Mouse (Mus musculus) forebrain, postnatal 0 days (tissue): ENCODE measurements around the gene Orc5. TPM values are rescaled to one million over a fixed set of nuclear protein-coding genes. Genes with fewer than 3 reads are reported as not detected.

Experiments
- ATAC-seq: fragments of 200-750 bp; cut with Nextera tagmentation; 2 replicates; pipeline ENCODE4 v1.8.0; 2017; ENCODE audit warnings: mild to moderate bottlenecking, moderate library complexity
- DNase-seq: peaks from one replicate; pipeline ENCODE4 v3.0.0-alpha.2; 2015
- H3K27ac ChIP-seq: fragments of 300-500 bp; sonication (generic); 2 replicates; pipeline ENCODE4 v1.5.1; 2014; ENCODE audit warnings: low read depth, mild to moderate bottlenecking, antibody characterized with exemption, low read length, moderate library complexity, mixed read lengths
- H3K27me3 ChIP-seq: fragments of 300-500 bp; sonication (generic); 2 replicates; pipeline ENCODE4 v1.6.1; 2014; ENCODE audit warnings: mild to moderate bottlenecking, low read length, mixed read lengths; ENCODE audit not compliant: insufficient read depth
- H3K36me3 ChIP-seq: fragments of 300-500 bp; sonication (generic); 2 replicates; pipeline ENCODE4 v1.6.1; 2014; ENCODE audit warnings: mild to moderate bottlenecking, moderate library complexity; ENCODE audit not compliant: insufficient read depth
- H3K4me1 ChIP-seq: fragments of 300-500 bp; sonication (generic); 2 replicates; pipeline ENCODE4 v1.6.1; 2014; ENCODE audit warnings: antibody characterized with exemption; ENCODE audit not compliant: insufficient read depth
- H3K4me2 ChIP-seq: fragments of 300-500 bp; sonication (generic); 2 replicates; pipeline ENCODE4 v1.6.1; 2014; ENCODE audit warnings: low read depth, mild to moderate bottlenecking, moderate library complexity
- H3K4me3 ChIP-seq: fragments of 300-500 bp; sonication (generic); 2 replicates; pipeline ENCODE4 v1.5.1; 2014; ENCODE audit warnings: low read depth, low read length, mixed read lengths
- H3K9ac ChIP-seq: fragments of 300-500 bp; sonication (generic); 2 replicates; pipeline ENCODE4 v1.6.1; 2014; ENCODE audit warnings: mild to moderate bottlenecking
- H3K9me3 ChIP-seq: fragments of 300-500 bp; sonication (generic); 2 replicates; pipeline ENCODE4 v1.6.1; 2016; ENCODE audit warnings: low read length
- CTCF ChIP-seq: sonication (generic); IDR thresholded peaks from 2 replicates; pipeline ENCODE4 v1.5.1; 2016; ENCODE audit warnings: antibody characterized with exemption, control low read depth, low read depth
- WGBS: fragments of 180-500 bp; shearing (Covaris S2); extraction: QIAGEN DNeasy Blood & Tissue Kit; methylation state at CpG from one replicate; pipeline ENCODE4 v1.1.7; 2014; 5-methylcytosine and 5-hydroxymethylcytosine counted together
- polyA plus RNA-seq: library from polyadenylated mRNA; unstranded; fragments of >200 nt; fragmentation: Nextera tagmentation; extraction: Ambion mirVana; gene quantifications from 2 replicates; pipeline ENCODE4 v1.2.1, GENCODE M21; 2015
- total RNA-seq: library from RNA; depleted of rRNA; stranded (reverse); fragments of >200 nt; gene quantifications from 2 replicates; pipeline ENCODE4 v1.2.3, GENCODE M21; 2014; rRNA removed

Gene Orc5
- 30.2 and 36.6 TPM in 2 replicates for total RNA-seq
- polyA plus RNA-seq = 29.1 and 34.7 TPM in 2 replicates

GRCm38 (mm10) chr5:22550033-22550551, at the start of gene Orc5:
Gene Orc5, minus strand, starts transcription at chr5:22550429.
- no peaks in the 10 kb centered on the region for H3K9me3 ChIP-seq
- peak within 1 kb of the TSS; percentile 48 for H3K4me3 ChIP-seq
- peak within 1 kb of the TSS; percentile 71 for H3K27ac ChIP-seq
- ATAC-seq (peak; percentile 100), DNase-seq (peak; percentile 96)
- peaks cover 4% of the 10 kb centered on the region; the same call in 1 of the 2 replicates for H3K4me1 ChIP-seq
- TF ChIP-seq CTCF = peak; percentile 42; the same call in 1 of the 2 replicates
- WGBS = 2% methylated on average over 31 of the region's 31 CpGs
- no peaks in the 10 kb centered on the region for H3K27me3 ChIP-seq
- peak within 1 kb of the TSS; percentile 60 for H3K9ac ChIP-seq
- peak within 1 kb of the TSS; percentile 71 for H3K4me2 ChIP-seq
- peaks cover 13% of the 10 kb centered on the region for H3K36me3 ChIP-seq

GRCm38 (mm10) chr5:22596981-22597380, 46.8 kb upstream of the Orc5 start:
- DNase-seq (no peak), ATAC-seq (no peak)
- no peaks in the 10 kb centered on the region for H3K9me3 ChIP-seq
- WGBS = 97% methylated on average over 4 of the region's 4 CpGs
- H3K4me1 ChIP-seq = no peaks in the 10 kb centered on the region
- H3K36me3 ChIP-seq = no peaks in the 10 kb centered on the region
- H3K27me3 ChIP-seq = no peaks in the 10 kb centered on the region
- TF ChIP-seq CTCF = no peak
- no peak overlapping the region for H3K27ac ChIP-seq
- no peak overlapping the region for H3K9ac ChIP-seq
- H3K4me3 ChIP-seq = no peak overlapping the region
- H3K4me2 ChIP-seq = no peak overlapping the region

- H3K27me3 ChIP-seq = no peaks in the 10 kb centered on the region
- no peak overlapping the region for H3K4me2 ChIP-seq
- TF ChIP-seq CTCF = no peak
- H3K9me3 ChIP-seq = no peaks in the 10 kb centered on the region
- no peak for ATAC-seq
- no peak overlapping the region for H3K4me3 ChIP-seq
- no peak overlapping the region for H3K9ac ChIP-seq
- DNase-seq = no peak
- no peaks in the 10 kb centered on the region for H3K4me1 ChIP-seq
- no peaks in the 10 kb centered on the region for H3K36me3 ChIP-seq
- WGBS = 78% methylated on average over 1 of the region's 1 CpGs
- H3K27ac ChIP-seq = no peak overlapping the region
Measured at GRCm38 (mm10) chr5:22589370-22589966, 39.2 kb upstream of the Orc5 start.

- TF ChIP-seq CTCF = no peak
- H3K36me3 ChIP-seq = no peaks in the 10 kb centered on the region
- DNase-seq (no peak), ATAC-seq (no peak)
- H3K9ac ChIP-seq = no peak overlapping the region
- H3K4me1 ChIP-seq = no peaks in the 10 kb centered on the region
- H3K27ac ChIP-seq = no peak overlapping the region
- H3K4me2 ChIP-seq = no peak overlapping the region
- no peaks in the 10 kb centered on the region for H3K27me3 ChIP-seq
- WGBS = 79% methylated on average over 1 of the region's 1 CpGs
- H3K9me3 ChIP-seq = no peaks in the 10 kb centered on the region
- no peak overlapping the region for H3K4me3 ChIP-seq
Measured at GRCm38 (mm10) chr5:22587492-22587891, 37.3 kb upstream of the Orc5 start.

- 60% methylated on average over 2 of the region's 2 CpGs for WGBS
- peak; percentile 28; the same call in 1 of the 2 replicates for TF ChIP-seq CTCF
- peak; percentile 37 for DNase-seq
- no peak for ATAC-seq
- Histone ChIP-seq H3K27ac (no peak overlapping the region), H3K9me3 (no peaks in the 10 kb centered on the region), H3K4me3 (no peak overlapping the region), H3K27me3 (no peaks in the 10 kb centered on the region), H3K36me3 (no peaks in the 10 kb centered on the region), H3K4me2 (no peak overlapping the region), H3K4me1 (no peaks in the 10 kb centered on the region), H3K9ac (no peak overlapping the region)
Measured at GRCm38 (mm10) chr5:22584556-22584955, 34.3 kb upstream of the Orc5 start.

GRCm38 (mm10) chr5:22578011-22578410, 27.8 kb upstream of the Orc5 start:
- Histone ChIP-seq H3K4me1 (no peaks in the 10 kb centered on the region), H3K4me3 (no peak overlapping the region), H3K9me3 (no peaks in the 10 kb centered on the region), H3K36me3 (no peaks in the 10 kb centered on the region), H3K4me2 (no peak overlapping the region), H3K9ac (no peak overlapping the region), H3K27ac (no peak overlapping the region), H3K27me3 (no peaks in the 10 kb centered on the region)
- ATAC-seq (no peak), DNase-seq (no peak)
- TF ChIP-seq CTCF = no peak
- WGBS = 88% methylated on average over 3 of the region's 3 CpGs

GRCm38 (mm10) chr5:22574751-22575150, 24.5 kb upstream of the Orc5 start:
- Histone ChIP-seq H3K27ac (no peak overlapping the region), H3K4me3 (no peak overlapping the region), H3K9ac (no peak overlapping the region), H3K4me2 (no peak overlapping the region), H3K9me3 (no peaks in the 10 kb centered on the region), H3K36me3 (no peaks in the 10 kb centered on the region), H3K27me3 (no peaks in the 10 kb centered on the region), H3K4me1 (no peaks in the 10 kb centered on the region)
- ATAC-seq (peak; percentile 47; the same call in 1 of the 2 replicates), DNase-seq (peak; percentile 35)
- no peak for TF ChIP-seq CTCF
- 32% methylated on average over 3 of the region's 3 CpGs for WGBS
